Mouse (Mus musculus) CH12.LX (cell line): ENCODE results near the gene Fez1. TPM values are rescaled to one million over a fixed set of nuclear protein-coding genes. Genes with fewer than 3 reads are reported as not detected.

Source experiments
- DNase-seq: peaks from one replicate; pipeline ENCODE4 v3.0.0-alpha.2; 2013; ENCODE audit errors: extremely low read depth
- H3K27ac ChIP-seq: 2 replicates; pipeline ENCODE4 v1.5.1; 2012; ENCODE audit warnings: low read depth, mild to moderate bottlenecking, control low read depth, moderate library complexity; ENCODE audit not compliant: insufficient read depth
- H3K27me3 ChIP-seq: replicated peaks from 2 replicates; pipeline ENCODE3; 2012; ENCODE audit warnings: inconsistent platforms
- H3K36me3 ChIP-seq, 2 experiments: replicated peaks in 1 of 2; 2 replicates each; pipeline versions ENCODE3 to v1.6.1; 2012; ENCODE audit warnings: inconsistent platforms in 1 of 2, low read length in 1 of 2, mild to moderate bottlenecking in 1 of 2, mixed read lengths in 1 of 2, moderate library complexity in 1 of 2; ENCODE audit not compliant: control insufficient read depth in 1 of 2, insufficient read depth in 1 of 2
- H3K4me1 ChIP-seq, 2 experiments: 2 replicates each; pipeline ENCODE4 v1.6.1; 2012; ENCODE audit warnings: inconsistent platforms in 1 of 2, moderate library complexity in 1 of 2; ENCODE audit not compliant: insufficient read depth in 2 of 2, control insufficient read depth in 1 of 2
- H3K4me2 ChIP-seq: 2 replicates; pipeline ENCODE4 v1.6.1; 2012; ENCODE audit warnings: low read depth, mild to moderate bottlenecking, control low read depth; ENCODE audit not compliant: poor library complexity, insufficient read depth, severe bottlenecking
- H3K4me3 ChIP-seq, 3 experiments: fragments of 150-350 bp in 1 of 3; sonication (generic) in 1 of 3; replicated peaks in 1 of 3; 2 replicates each; pipeline versions ENCODE3 to v1.5.1; 2011 to 2012; ENCODE audit warnings: low read depth in 2 of 3, low read length in 2 of 3, mild to moderate bottlenecking in 2 of 3, moderate library complexity in 2 of 3, control low read depth in 1 of 3, improper control_type of control experiment in 1 of 3, inconsistent platforms in 1 of 3, mixed read lengths in 1 of 3; ENCODE audit not compliant: poor library complexity in 1 of 3
- H3K79me2 ChIP-seq: replicated peaks from 2 replicates; pipeline ENCODE4 v1.6.1; 2012; ENCODE audit warnings: mild to moderate bottlenecking, moderate library complexity; ENCODE audit not compliant: control insufficient read depth, poor library complexity, insufficient read depth, severe bottlenecking; ENCODE audit errors: extremely low read depth
- H3K9ac ChIP-seq: 2 replicates; pipeline ENCODE4 v1.6.1; 2012; ENCODE audit warnings: low read depth, mild to moderate bottlenecking, control low read depth, moderate library complexity; ENCODE audit not compliant: insufficient read depth
- H3K9me3 ChIP-seq: replicated peaks from 2 replicates; pipeline ENCODE3; 2012; ENCODE audit warnings: low read length, inconsistent platforms, mixed read lengths
- CHD1 ChIP-seq: IDR thresholded peaks from 2 replicates; pipeline ENCODE4 v1.6.1; 2012; ENCODE audit warnings: low read depth, low read length, improper control_type of control experiment, inconsistent platforms
- GABPA ChIP-seq: IDR thresholded peaks from 2 replicates; pipeline ENCODE4 v1.6.1; 2012; ENCODE audit warnings: low read depth, low read length, improper control_type of control experiment, inconsistent platforms; ENCODE audit not compliant: insufficient replicate concordance
- HCFC1 ChIP-seq: IDR thresholded peaks from 2 replicates; pipeline ENCODE4 v1.6.1; 2012; ENCODE audit warnings: low read depth, mild to moderate bottlenecking, inconsistent platforms, low read length, improper control_type of control experiment
- MAX ChIP-seq: IDR thresholded peaks from 2 replicates; pipeline ENCODE4 v1.6.1; 2011; ENCODE audit warnings: low read length, improper control_type of control experiment
- MYC ChIP-seq: IDR thresholded peaks from 2 replicates; pipeline ENCODE4 v1.6.1; 2011; ENCODE audit warnings: low read depth, mild to moderate bottlenecking, improper control_type of control experiment, low read length
- SIN3A ChIP-seq: IDR thresholded peaks from 2 replicates; pipeline ENCODE4 v1.6.1; 2012; ENCODE audit warnings: low read length, improper control_type of control experiment, inconsistent platforms
- UBTF ChIP-seq: IDR thresholded peaks from 2 replicates; pipeline ENCODE4 v1.6.1; 2012; ENCODE audit warnings: low read depth, mild to moderate bottlenecking, inconsistent platforms, low read length, improper control_type of control experiment, moderate library complexity
- ZC3H11A ChIP-seq: IDR thresholded peaks from 2 replicates; pipeline ENCODE4 v1.6.1; 2012; ENCODE audit warnings: low read depth, mild to moderate bottlenecking, inconsistent platforms, low read length, improper control_type of control experiment
- ZKSCAN1 ChIP-seq: IDR thresholded peaks from 2 replicates; pipeline ENCODE4 v1.6.1; 2012; ENCODE audit warnings: low read depth, inconsistent platforms, low read length, improper control_type of control experiment, borderline replicate concordance
- ZNF384 ChIP-seq: IDR thresholded peaks from 2 replicates; pipeline ENCODE4 v1.6.1; 2012; ENCODE audit warnings: low read depth, low read length, improper control_type of control experiment, inconsistent platforms
- dilution Hi-C: fragments of 300-500 bp; cut with MboI; formaldehyde crosslinking; loops from 2 replicates; pipeline ENCODE4 v1.14.3; 2020; ENCODE audit warnings: low sequenced_read_pairs; ENCODE audit not compliant: extremely low pct_unique_long_range_greater_than_20kb, extremely low pct_ligation_motif_present
- in situ Hi-C: fragments of 300-500 bp; cut with MboI; formaldehyde crosslinking; loops from 3 replicates; pipeline ENCODE4 v1.14.3; 2019; ENCODE audit warnings: low sequenced_read_pairs, low pct_ligation_motif_present, low pct_unique_long_range_greater_than_20kb, mixed read lengths
- polyA plus RNA-seq: library from polyadenylated mRNA; unstranded; fragments of >175 nt; gene quantifications from 2 replicates; pipeline ENCODE4 v1.2.1, GENCODE M21; 2012; ENCODE audit warnings: low read depth; ENCODE audit not compliant: insufficient read length
- total RNA-seq, 2 experiments: library from RNA; depleted of rRNA; stranded (reverse); fragments of 300-350 nt in 1 of 2; fragments of >200 nt in 1 of 2; gene quantifications; 2 replicates each; pipeline ENCODE4 v1.2.3; 2012 to 2014

Gene Fez1
- total and polyA plus RNA-seq, 3 experiments, result not detected

DNA sequence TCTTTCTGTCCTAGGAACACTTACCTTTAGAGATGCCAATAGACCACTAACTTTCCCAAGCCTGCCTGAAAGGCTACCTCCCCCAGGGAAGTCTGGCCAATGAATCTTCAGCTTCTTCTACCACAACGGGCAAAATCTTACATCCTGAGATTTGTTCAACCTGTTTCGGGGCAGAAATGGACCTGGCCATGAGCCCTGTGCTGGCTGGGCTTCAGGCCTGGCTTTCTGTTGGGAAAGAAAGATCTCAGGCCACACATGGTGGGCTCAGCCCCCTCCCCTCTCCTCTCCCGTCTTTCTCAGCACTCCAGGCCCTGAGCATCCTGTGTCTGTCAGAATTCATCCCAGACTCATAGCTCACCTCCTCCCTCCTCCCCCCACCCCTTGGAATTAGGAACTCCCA, 96.9 kb downstream of the Fez1 start:
- no peak for DNase-seq
- in situ Hi-C loops, result no loop called here
- no peaks in the 10 kb centered on the region for H3K9me3 ChIP-seq
- TF ChIP-seq HCFC1 (no peak), CHD1 (no peak), ZKSCAN1 (no peak), MAX (no peak)
- no peak overlapping the region for H3K4me3 ChIP-seq
- dilution Hi-C loops, result no loop called here
- H3K36me3 ChIP-seq, result no peaks in the 10 kb centered on the region
- H3K4me1 ChIP-seq, result peaks cover 0 to 5% of the 10 kb centered on the region in 2 experiments; a peak in 1 of 4 replicates
- no peak overlapping the region for H3K27ac ChIP-seq
- no peak overlapping the region for H3K4me2 ChIP-seq
- H3K79me2 ChIP-seq, result no peaks in the 10 kb centered on the region
- no peak overlapping the region for H3K9ac ChIP-seq
- peaks cover 45% of the 10 kb centered on the region for H3K27me3 ChIP-seq

DNA sequence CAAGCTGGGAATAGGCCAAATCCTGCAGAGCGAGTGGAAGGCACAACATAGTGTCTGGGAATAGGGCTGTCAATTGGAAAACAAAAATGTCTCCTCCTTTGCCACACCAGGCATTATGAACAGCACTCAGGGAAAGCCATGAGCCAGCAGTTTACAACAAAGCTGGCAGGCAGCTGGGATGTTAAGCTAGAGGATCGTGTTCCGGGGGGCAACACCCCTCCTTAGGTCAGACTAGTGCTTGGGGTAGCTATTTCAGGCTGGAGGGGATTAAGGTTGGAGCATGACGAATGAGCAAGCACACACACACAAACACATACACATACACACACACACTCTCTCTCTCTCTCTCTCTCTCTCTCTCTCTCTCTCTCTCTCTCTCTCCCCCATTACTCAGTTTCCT, 97.8 kb downstream of the Fez1 start:
- no peak for TF ChIP-seq GABPA
- TF ChIP-seq SIN3A, result no peak

GRCm38 (mm10) chr9:36921718-36922415, 100.2 kb downstream of the Fez1 start:
- no peaks in the 10 kb centered on the region for H3K79me2 ChIP-seq
- in situ Hi-C loops (no loop called here), dilution Hi-C loops (no loop called here)
- TF ChIP-seq SIN3A, result no peak
- TF ChIP-seq MYC, result no peak
- no peak for TF ChIP-seq ZNF384
- no peak for TF ChIP-seq ZC3H11A
- no peak for TF ChIP-seq MAX
- no peak for TF ChIP-seq UBTF
- no peak overlapping the region for H3K27ac ChIP-seq
- no peak overlapping the region for H3K4me2 ChIP-seq
- DNase-seq, result no peak
- H3K9ac ChIP-seq, result no peak overlapping the region
- H3K4me1 ChIP-seq, result no peaks in the 10 kb centered on the region
- H3K27me3 ChIP-seq, result peaks cover 42% of the 10 kb centered on the region
- H3K9me3 ChIP-seq, result no peaks in the 10 kb centered on the region
- H3K36me3 ChIP-seq, result no peaks in the 10 kb centered on the region
- no peak overlapping the region for H3K4me3 ChIP-seq

More for the DNA sequence above, 97.8 kb downstream of the Fez1 start:
- Histone ChIP-seq H3K4me2 (no peak overlapping the region), H3K9ac (no peak overlapping the region), H3K36me3 (no peaks in the 10 kb centered on the region), H3K4me1 (peaks cover 0 to 5% of the 10 kb centered on the region in 2 experiments; a peak in 1 of 4 replicates), H3K27me3 (peaks cover 47% of the 10 kb centered on the region), H3K79me2 (no peaks in the 10 kb centered on the region), H3K4me3 (no peak overlapping the region), H3K27ac (no peak overlapping the region), H3K9me3 (no peaks in the 10 kb centered on the region)
- dilution Hi-C loops (no loop called here), in situ Hi-C loops (no loop called here)
- no peak for DNase-seq
